26 mouse cellular contexts compared by ENCODE assay signal in the genomic region with DNA sequence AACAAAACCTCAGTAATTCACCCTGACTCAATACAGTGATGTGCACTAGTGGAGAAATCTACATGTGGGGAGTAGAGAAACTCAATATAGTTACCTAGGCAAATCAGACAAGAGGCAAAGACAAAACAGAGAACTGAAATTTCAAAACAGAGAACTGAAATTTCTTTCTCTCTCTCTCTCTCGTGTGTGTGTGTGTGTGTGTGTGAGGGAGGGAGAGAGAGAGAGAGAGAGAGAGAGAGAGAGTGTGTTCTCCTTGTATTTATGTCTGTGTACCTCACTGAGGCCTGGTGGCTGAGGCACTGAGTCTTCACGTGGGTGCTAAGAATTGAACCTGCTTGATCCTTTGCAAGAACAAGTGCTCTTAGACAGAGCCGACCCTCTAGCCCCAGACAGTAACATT. TPM values are rescaled to one million over a fixed set of nuclear protein-coding genes. Genes with fewer than 3 reads are reported as not detected.
"Had no signal": no experiment of that assay in that cellular context is flagged by ENCODE, and none has a peak within 500 bp of the region (broad histone marks: within the 10 kb centered on the region; RNA-seq: fewer than 3 reads in every experiment).

No protein-coding gene starts in this region.

- H3K27ac ChIP-seq: kidney, postnatal 0 days; layer of hippocampus, adult 2 months; left cerebral cortex, adult 2 months; liver, embryonic 13.5 days; midbrain, embryonic 13.5 days; neural tube, embryonic 12.5 days; neural tube, embryonic 15.5 days; stomach, postnatal 0 days had no signal

- H3K9ac ChIP-seq: liver, embryonic 13.5 days; midbrain, embryonic 13.5 days; neural tube, embryonic 12.5 days; neural tube, embryonic 15.5 days had no signal

- H3K4me2 ChIP-seq: liver, embryonic 13.5 days; midbrain, embryonic 13.5 days; neural tube, embryonic 12.5 days; neural tube, embryonic 15.5 days had no signal

- DNase-seq: kidney, adult 18-20 months; kidney, adult 9 months; kidney, postnatal 25 days; layer of hippocampus, adult 9-11 months; liver, embryonic 13.5 days; lung, adult 2 months; lung, postnatal 14 days; lung, postnatal 4 days; retina, postnatal 1 day; right cerebral cortex, postnatal 25 days; thymus, adult 2 months; thymus, postnatal 14 days; thymus, postnatal 4 days had no signal

- ATAC-seq: intestine, embryonic 16.5 days; midbrain, embryonic 13.5 days; midbrain, embryonic 16.5 days had no signal

- H3K4me3 ChIP-seq: layer of hippocampus, adult 2 months; left cerebral cortex, adult 2 months; liver, embryonic 13.5 days; midbrain, embryonic 13.5 days; neural tube, embryonic 12.5 days; neural tube, embryonic 15.5 days had no signal

- H3K27me3 ChIP-seq: liver, embryonic 13.5 days; midbrain, embryonic 13.5 days; neural tube, embryonic 12.5 days; neural tube, embryonic 15.5 days had no signal

- H3K9me3 ChIP-seq: liver, embryonic 13.5 days; midbrain, embryonic 13.5 days; neural tube, embryonic 12.5 days; neural tube, embryonic 15.5 days had no signal

RNA-seq across cellular contexts. Expression of gene Smim6, which starts 18.0 kb away (rescaled TPM):
- total RNA-seq: layer of hippocampus, adult 2 months; layer of hippocampus, postnatal 25 days; left cerebral cortex, adult 2 months; left cerebral cortex, postnatal 10 days; left cerebral cortex, postnatal 36 days had no signal

RNA-seq across cellular contexts. Expression of gene Smim5, which starts 30.1 kb away (rescaled TPM):
- total RNA-seq: left cerebral cortex, postnatal 36 days; liver, adult 2 months had no signal
